Mouse (Mus musculus) heart, embryonic 16.5 days (tissue): ENCODE measurements around the gene Mmp2. TPM values are rescaled to one million over a fixed set of nuclear protein-coding genes. Genes with fewer than 3 reads are reported as not detected.
"Not testable (repeated sequence)": the region's sequence is repeated elsewhere in the genome, so short reads cannot be mapped to it uniquely, and the experiment has no call there.

ENCODE experiments used
- ATAC-seq: fragments of 200-750 bp; cut with Nextera tagmentation; replicated peaks from 2 replicates; pipeline ENCODE4 v1.8.0; 2017; ENCODE audit warnings: moderate number of reproducible peaks; ENCODE audit not compliant: insufficient read depth, low FRiP score; ENCODE audit errors: extremely low read depth
- H3K27ac ChIP-seq: fragments of 300-500 bp; sonication (generic); 2 replicates; pipeline ENCODE4 v1.5.1; 2014; ENCODE audit warnings: mild to moderate bottlenecking, low read length, control low read depth, moderate library complexity
- H3K27me3 ChIP-seq: fragments of 300-500 bp; sonication (generic); 2 replicates; pipeline ENCODE4 v1.6.1; 2014; ENCODE audit warnings: low read length, mixed read lengths; ENCODE audit not compliant: control insufficient read depth, insufficient read depth
- H3K36me3 ChIP-seq: fragments of 300-500 bp; sonication (generic); 2 replicates; pipeline ENCODE4 v1.6.1; 2014; ENCODE audit not compliant: control insufficient read depth, insufficient read depth
- H3K4me1 ChIP-seq: fragments of 300-500 bp; sonication (generic); 2 replicates; pipeline ENCODE4 v1.6.1; 2014; ENCODE audit warnings: low read length, mixed read lengths; ENCODE audit not compliant: control insufficient read depth, insufficient read depth
- H3K4me2 ChIP-seq: fragments of 300-500 bp; sonication (generic); 2 replicates; pipeline ENCODE4 v1.6.1; 2014; ENCODE audit warnings: low read depth, mild to moderate bottlenecking, control low read depth, low read length
- H3K4me3 ChIP-seq: fragments of 300-500 bp; sonication (generic); 2 replicates; pipeline ENCODE4 v1.5.1; 2014; ENCODE audit warnings: mild to moderate bottlenecking, control low read depth, low read length
- H3K9ac ChIP-seq: fragments of 300-500 bp; sonication (generic); 2 replicates; pipeline ENCODE4 v1.6.1; 2014; ENCODE audit warnings: low read length, control low read depth
- H3K9me3 ChIP-seq: fragments of 300-500 bp; sonication (generic); replicated peaks from 2 replicates; pipeline ENCODE4 v1.6.1; 2016; ENCODE audit warnings: low read length; ENCODE audit not compliant: control insufficient read depth
- WGBS: fragments of 180-500 bp; shearing (Covaris S2); extraction: QIAGEN DNeasy Blood & Tissue Kit; methylation state at CpG from one replicate; pipeline ENCODE4 v1.1.7; 2014; 5-methylcytosine and 5-hydroxymethylcytosine counted together
- polyA plus RNA-seq: library from polyadenylated mRNA; unstranded; fragments of >200 nt; fragmentation: Nextera tagmentation; extraction: Ambion mirVana; gene quantifications from 2 replicates; pipeline ENCODE4 v1.2.1, GENCODE M21; 2015

The Mmp2 gene
- polyA plus RNA-seq, 1 experiment from 2014 or later: 110 TPM

GRCm38 (mm10) chr8:92870281-92870680 is 43.2 kb downstream of the Mmp2 start:
- H3K4me3 ChIP-seq: no peak overlapping the region
- H3K36me3 ChIP-seq: no peaks in the 10 kb centered on the region
- no peaks in the 10 kb centered on the region for H3K27me3 ChIP-seq
- 62% methylated on average over 7 of the region's 7 CpGs for WGBS
- no peak overlapping the region for H3K27ac ChIP-seq
- no peaks in the 10 kb centered on the region for H3K9me3 ChIP-seq
- H3K9ac ChIP-seq: no peak overlapping the region
- H3K4me2 ChIP-seq: no peak overlapping the region
- ATAC-seq: no peak
- H3K4me1 ChIP-seq: no peaks in the 10 kb centered on the region

DNA sequence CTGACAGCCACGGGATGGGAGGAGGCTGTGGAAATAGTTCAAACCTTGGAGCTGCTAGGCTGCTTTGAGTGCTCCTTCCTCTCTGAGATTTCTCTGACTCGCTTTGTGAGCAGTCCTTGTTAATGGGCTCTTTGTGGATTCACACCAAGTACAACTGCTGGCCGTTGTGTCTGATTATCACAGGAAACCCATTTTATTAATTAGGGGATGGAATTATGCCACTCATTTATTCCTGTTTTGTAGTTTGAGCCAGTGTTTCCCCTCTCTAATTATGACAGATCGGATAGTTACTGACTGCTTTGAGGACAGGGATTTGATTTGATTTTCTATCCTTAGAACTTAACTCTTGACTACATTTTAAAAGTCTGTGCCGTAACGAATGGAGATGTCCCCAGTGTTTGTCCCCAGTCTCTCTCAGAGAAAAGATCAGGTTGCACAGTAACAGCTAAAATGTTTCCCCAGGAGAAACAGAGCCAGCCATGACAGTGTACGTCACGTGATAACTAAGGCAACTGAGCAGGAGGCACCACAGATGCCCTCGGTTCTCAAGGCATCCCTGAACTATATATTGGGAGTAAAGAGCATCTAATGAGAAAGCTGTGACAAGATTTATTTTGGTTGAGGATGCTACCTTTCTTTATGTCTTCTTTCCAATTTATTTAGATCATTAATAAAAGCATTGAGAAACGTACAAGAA is 45.1 kb downstream of the Mmp2 start:
- Histone ChIP-seq H3K36me3 (no peaks in the 10 kb centered on the region), H3K4me3 (no peak overlapping the region), H3K27ac (no peak overlapping the region), H3K9me3 (no peaks in the 10 kb centered on the region), H3K4me1 (no peaks in the 10 kb centered on the region), H3K9ac (no peak overlapping the region), H3K27me3 (no peaks in the 10 kb centered on the region), H3K4me2 (no peak overlapping the region)
- no peak for ATAC-seq
- WGBS: 66% methylated on average over 10 of the region's 10 CpGs

DNA sequence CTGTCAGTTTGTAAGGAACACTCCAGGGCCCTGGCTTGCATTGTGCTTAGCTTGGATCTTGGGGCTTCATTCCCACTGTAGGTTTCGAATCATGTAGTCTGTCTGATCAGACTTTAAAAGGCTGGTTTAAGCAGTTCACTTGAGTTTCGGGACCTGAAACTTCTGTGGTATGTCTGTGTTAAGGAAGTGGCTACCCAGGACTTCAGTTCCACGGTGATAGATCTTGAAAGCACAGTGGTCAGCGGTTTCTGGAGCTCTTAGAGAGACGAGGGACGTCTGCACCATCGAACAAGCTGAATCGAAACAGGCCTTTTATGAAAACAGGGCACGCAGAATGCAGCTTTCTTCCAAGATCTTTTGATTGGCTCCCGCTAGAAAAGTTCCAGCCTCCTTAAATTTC is 48.7 kb downstream of the Mmp2 start:
- H3K4me1 ChIP-seq: no peaks in the 10 kb centered on the region
- no peak for ATAC-seq
- H3K4me3 ChIP-seq: no peak overlapping the region
- H3K4me2 ChIP-seq: no peak overlapping the region
- 77% methylated on average over 10 of the region's 10 CpGs for WGBS
- H3K36me3 ChIP-seq: peaks cover 7% of the 10 kb centered on the region
- H3K9ac ChIP-seq: no peak overlapping the region
- peaks cover 5% of the 10 kb centered on the region; the same call in 1 of the 2 replicates for H3K9me3 ChIP-seq
- no peaks in the 10 kb centered on the region for H3K27me3 ChIP-seq
- H3K27ac ChIP-seq: no peak overlapping the region

DNA sequence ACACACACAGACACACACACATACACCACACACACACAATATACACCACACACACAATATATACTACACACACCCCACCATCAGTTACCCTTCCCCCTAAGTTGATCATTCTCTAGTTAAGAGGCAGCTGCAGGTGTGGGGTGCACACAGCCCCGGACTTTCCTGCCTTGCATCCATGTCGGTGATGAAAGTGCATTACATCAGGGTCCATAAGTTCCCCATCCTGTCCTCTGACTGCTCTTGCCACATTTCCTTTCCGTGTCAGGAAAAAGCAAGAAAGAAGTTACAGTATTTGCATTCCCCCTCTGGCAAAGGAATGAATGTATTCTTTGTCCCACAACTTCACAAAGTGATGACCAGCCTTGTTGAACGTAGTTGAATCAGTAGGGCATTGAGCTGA is 54.2 kb downstream of the Mmp2 start:
- Histone ChIP-seq H3K4me1 (no peaks in the 10 kb centered on the region), H3K27ac (no peak overlapping the region), H3K9ac (no peak overlapping the region), H3K36me3 (peaks cover 7% of the 10 kb centered on the region), H3K9me3 (peaks cover 5% of the 10 kb centered on the region; the same call in 1 of the 2 replicates), H3K27me3 (no peaks in the 10 kb centered on the region), H3K4me2 (no peak overlapping the region), H3K4me3 (no peak overlapping the region)
- no peak for ATAC-seq
- WGBS: 52% methylated on average over 4 of the region's 4 CpGs

DNA sequence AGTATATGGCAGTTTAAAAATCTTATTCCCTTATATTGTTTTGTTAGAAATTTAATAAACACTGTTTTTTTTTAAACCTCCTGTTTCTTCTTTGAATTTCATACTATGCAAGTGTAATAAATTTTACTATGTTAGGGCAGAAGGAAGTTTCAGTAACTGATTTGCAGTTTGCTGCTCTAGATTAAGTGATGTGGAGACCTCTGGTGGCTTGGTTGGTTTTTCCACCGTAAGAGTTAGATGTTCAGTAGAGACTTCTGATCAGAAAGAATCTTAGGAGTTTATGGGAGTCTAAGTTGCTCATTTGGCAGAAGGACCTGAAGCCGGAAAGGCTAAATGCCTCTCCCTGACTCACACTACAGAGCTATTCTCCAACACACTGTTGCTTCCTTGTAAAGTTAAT is 56.7 kb downstream of the Mmp2 start:
- Histone ChIP-seq H3K36me3 (peaks cover 7% of the 10 kb centered on the region), H3K4me2 (no peak overlapping the region), H3K4me1 (no peaks in the 10 kb centered on the region), H3K27me3 (no peaks in the 10 kb centered on the region), H3K9ac (no peak overlapping the region), H3K27ac (no peak overlapping the region), H3K4me3 (no peak overlapping the region), H3K9me3 (peaks cover 5% of the 10 kb centered on the region; the same call in 1 of the 2 replicates)
- WGBS: 62% methylated on average over 2 of the region's 2 CpGs
- no peak for ATAC-seq

GRCm38 (mm10) chr8:92892216-92892615 is 65.1 kb downstream of the Mmp2 start:
- H3K9ac ChIP-seq, H3K4me3 ChIP-seq, H3K36me3 ChIP-seq, H3K27me3 ChIP-seq, ATAC-seq, H3K9me3 ChIP-seq, H3K27ac ChIP-seq, H3K4me1 ChIP-seq, H3K4me2 ChIP-seq: not testable (repeated sequence)
- 62% methylated on average over 3 of the region's 3 CpGs for WGBS

- Histone ChIP-seq H3K4me2 (no peak overlapping the region), H3K9me3 (no peaks in the 10 kb centered on the region), H3K4me1 (no peaks in the 10 kb centered on the region), H3K4me3 (no peak overlapping the region), H3K36me3 (no peaks in the 10 kb centered on the region), H3K27me3 (no peaks in the 10 kb centered on the region), H3K27ac (no peak overlapping the region), H3K9ac (no peak overlapping the region)
- ATAC-seq: no peak
- WGBS: 83% methylated on average over 2 of the region's 2 CpGs
Measured at GRCm38 (mm10) chr8:92893870-92894269, 66.8 kb downstream of the Mmp2 start.

- 87% methylated on average over 7 of the region's 7 CpGs for whole genome bisulfite sequencing
Measured at GRCm38 (mm10) chr8:92895053-92895452, 68.0 kb downstream of the Mmp2 start.

DNA sequence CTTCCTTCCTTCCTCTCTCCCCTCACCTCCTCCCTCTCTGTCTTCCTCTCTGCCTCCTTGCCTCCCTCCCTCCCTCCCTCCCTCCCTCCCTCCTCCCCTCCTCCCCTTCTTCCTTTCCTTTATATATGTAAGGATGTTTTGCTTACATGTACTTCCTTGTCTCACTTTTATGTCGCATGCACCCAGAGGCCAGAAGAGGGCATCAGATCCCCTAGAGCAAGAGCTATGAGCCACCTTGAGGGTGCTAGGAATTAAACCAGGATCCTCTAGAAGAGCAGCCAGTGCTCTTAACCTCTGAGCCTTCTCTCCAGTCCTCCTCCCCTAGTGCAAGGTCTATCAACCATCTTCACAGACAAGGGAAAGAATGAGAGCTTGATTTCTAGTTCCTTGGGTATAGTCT is 69.0 kb downstream of the Mmp2 start:
- WGBS: 26% methylated on average over 1 of the region's 1 CpGs
- Histone ChIP-seq H3K4me2 (no peak overlapping the region), H3K27me3 (no peaks in the 10 kb centered on the region), H3K4me3 (no peak overlapping the region), H3K9ac (no peak overlapping the region), H3K9me3 (no peaks in the 10 kb centered on the region), H3K27ac (peak overlapping the region; percentile 51; the same call in 1 of the 2 replicates), H3K4me1 (no peaks in the 10 kb centered on the region), H3K36me3 (no peaks in the 10 kb centered on the region)
- no peak for ATAC-seq

More at GRCm38 (mm10) chr8:92895053-92895452, 68.0 kb downstream of the Mmp2 start:
- Histone ChIP-seq H3K4me3 (no peak overlapping the region), H3K9ac (no peak overlapping the region), H3K4me2 (no peak overlapping the region), H3K27me3 (no peaks in the 10 kb centered on the region), H3K27ac (no peak overlapping the region), H3K9me3 (no peaks in the 10 kb centered on the region), H3K4me1 (no peaks in the 10 kb centered on the region), H3K36me3 (no peaks in the 10 kb centered on the region)
- ATAC-seq: no peak
